Mouse (Mus musculus) intestine, embryonic 16.5 days (tissue): Measurements from ENCODE around the gene Slc35a2. TPM values are rescaled to one million over a fixed set of nuclear protein-coding genes. Genes with fewer than 3 reads are reported as not detected.

Source experiments
- ATAC-seq: fragments of 200-750 bp; cut with Nextera tagmentation; 2 replicates; pipeline ENCODE4 v1.8.0; 2017; ENCODE audit warnings: moderate TSS enrichment, moderate library complexity
- H3K27ac ChIP-seq: fragments of 300-500 bp; sonication (generic); 2 replicates; pipeline ENCODE4 v1.5.1; 2014; ENCODE audit warnings: mild to moderate bottlenecking, low read length
- H3K27me3 ChIP-seq: fragments of 300-500 bp; sonication (generic); replicated peaks from 2 replicates; pipeline ENCODE4 v1.6.1; 2014; ENCODE audit warnings: low read length, control low read depth, mixed read lengths; ENCODE audit not compliant: control insufficient read depth, insufficient read depth
- H3K36me3 ChIP-seq: fragments of 300-500 bp; sonication (generic); 2 replicates; pipeline ENCODE4 v1.6.1; 2014; ENCODE audit warnings: low read length, control low read depth; ENCODE audit not compliant: control insufficient read depth, insufficient read depth
- H3K4me1 ChIP-seq: fragments of 300-500 bp; sonication (generic); 2 replicates; pipeline ENCODE4 v1.6.1; 2014; ENCODE audit warnings: low read length, control low read depth, mixed read lengths; ENCODE audit not compliant: control insufficient read depth, insufficient read depth
- H3K4me2 ChIP-seq: fragments of 300-500 bp; sonication (generic); 2 replicates; pipeline ENCODE4 v1.6.1; 2014; ENCODE audit warnings: low read depth, low read length, control low read depth
- H3K4me3 ChIP-seq: fragments of 300-500 bp; sonication (generic); 2 replicates; pipeline ENCODE4 v1.5.1; 2014; ENCODE audit warnings: mild to moderate bottlenecking, low read length
- H3K9ac ChIP-seq: fragments of 300-500 bp; sonication (generic); 2 replicates; pipeline ENCODE4 v1.6.1; 2014; ENCODE audit warnings: low read depth, low read length
- H3K9me3 ChIP-seq: fragments of 300-500 bp; sonication (generic); 2 replicates; pipeline ENCODE4 v1.6.1; 2016; ENCODE audit warnings: low read length, control low read depth; ENCODE audit not compliant: control insufficient read depth
- WGBS: fragments of 180-500 bp; shearing (Covaris S2); extraction: QIAGEN DNeasy Blood & Tissue Kit; methylation state at CpG from one replicate; pipeline ENCODE4 v1.1.7; 2014; 5-methylcytosine and 5-hydroxymethylcytosine counted together
- polyA plus RNA-seq: library from polyadenylated mRNA; unstranded; fragments of >200 nt; fragmentation: Nextera tagmentation; extraction: Ambion mirVana; gene quantifications from 2 replicates; pipeline ENCODE4 v1.2.1, GENCODE M21; 2015

The Slc35a2 gene
- polyA plus RNA-seq, 1 experiment from 2014 or later, result 46.5 TPM

DNA sequence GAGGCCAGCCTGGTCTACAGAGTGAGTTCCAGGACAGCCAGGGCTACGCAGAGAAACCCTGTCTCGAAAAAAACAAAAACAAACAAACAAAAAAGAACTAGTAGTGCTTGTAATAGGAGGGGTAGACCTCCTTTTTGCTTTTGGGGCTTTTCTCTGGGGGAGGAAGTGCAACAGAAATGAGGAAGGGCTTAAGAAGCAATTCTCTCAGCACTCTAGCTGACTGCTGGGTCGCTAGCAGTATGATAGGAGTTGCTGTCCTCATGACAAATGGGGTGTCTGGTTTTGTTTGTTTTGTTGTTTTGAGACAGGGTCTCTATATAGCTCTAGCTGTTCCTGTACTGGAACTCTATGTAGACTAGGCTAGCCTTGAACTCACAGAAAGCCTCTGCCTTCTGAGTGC lies 19.3 kb upstream of the Slc35a2 start:
- H3K4me3 ChIP-seq, result no peak overlapping the region
- H3K27ac ChIP-seq, result no peak overlapping the region
- no peaks in the 10 kb centered on the region for H3K27me3 ChIP-seq
- no peaks in the 10 kb centered on the region for H3K4me1 ChIP-seq
- H3K9me3 ChIP-seq, result no peaks in the 10 kb centered on the region
- H3K9ac ChIP-seq, result no peak overlapping the region
- ATAC-seq, result no peak
- WGBS, result 63% methylated on average over 3 of the region's 3 CpGs
- no peak overlapping the region for H3K4me2 ChIP-seq
- no peaks in the 10 kb centered on the region for H3K36me3 ChIP-seq

- no peak overlapping the region for H3K27ac ChIP-seq
- H3K4me2 ChIP-seq, result no peak overlapping the region
- no peaks in the 10 kb centered on the region for H3K27me3 ChIP-seq
- no peaks in the 10 kb centered on the region for H3K9me3 ChIP-seq
- no peak overlapping the region for H3K4me3 ChIP-seq
- WGBS, result 66% methylated on average over 2 of the region's 2 CpGs
- H3K36me3 ChIP-seq, result no peaks in the 10 kb centered on the region
- no peak for ATAC-seq
- H3K4me1 ChIP-seq, result no peaks in the 10 kb centered on the region
- H3K9ac ChIP-seq, result no peak overlapping the region
Measured at GRCm38 (mm10) chrX:7865343-7865742, 18.5 kb upstream of the Slc35a2 start.

GRCm38 (mm10) chrX:7865786-7866185 lies 18.0 kb upstream of the Slc35a2 start:
- no peak for ATAC-seq
- no peak overlapping the region for H3K9ac ChIP-seq
- WGBS, result 65% methylated on average over 2 of the region's 2 CpGs
- H3K4me2 ChIP-seq, result no peak overlapping the region
- no peak overlapping the region for H3K4me3 ChIP-seq
- no peaks in the 10 kb centered on the region for H3K36me3 ChIP-seq
- H3K4me1 ChIP-seq, result no peaks in the 10 kb centered on the region
- no peaks in the 10 kb centered on the region for H3K9me3 ChIP-seq
- no peak overlapping the region for H3K27ac ChIP-seq
- no peaks in the 10 kb centered on the region for H3K27me3 ChIP-seq

GRCm38 (mm10) chrX:7867141-7867540 lies 16.7 kb upstream of the Slc35a2 start:
- no peak for ATAC-seq

DNA sequence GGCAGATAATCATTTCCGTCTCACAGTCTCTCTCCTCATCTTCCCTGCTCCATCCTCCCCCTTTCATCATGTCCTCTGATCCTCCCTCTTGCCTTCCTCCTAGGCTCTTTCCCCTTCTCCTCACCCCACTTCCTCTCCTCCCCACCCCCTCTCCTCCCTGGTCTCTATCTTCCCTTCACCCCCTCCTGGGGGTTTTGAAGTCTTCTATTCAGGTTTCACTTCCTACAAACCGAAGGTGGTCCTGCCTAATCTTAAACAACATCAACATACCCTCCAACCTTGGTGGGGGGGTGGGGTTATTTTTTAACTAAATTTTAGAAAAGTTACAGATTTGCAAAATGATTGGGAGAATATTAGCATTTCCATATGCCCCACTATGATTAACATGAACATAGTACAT lies 15.3 kb upstream of the Slc35a2 start:
- Histone ChIP-seq H3K4me1 (no peaks in the 10 kb centered on the region), H3K4me2 (no peak overlapping the region), H3K36me3 (no peaks in the 10 kb centered on the region), H3K9me3 (no peaks in the 10 kb centered on the region), H3K4me3 (no peak overlapping the region), H3K27ac (no peak overlapping the region), H3K9ac (no peak overlapping the region), H3K27me3 (no peaks in the 10 kb centered on the region)
- WGBS, result 55% methylated on average over 2 of the region's 2 CpGs
- ATAC-seq, result no peak

More at GRCm38 (mm10) chrX:7867141-7867540, 16.7 kb upstream of the Slc35a2 start:
- Histone ChIP-seq H3K4me2 (no peak overlapping the region), H3K9ac (no peak overlapping the region), H3K9me3 (no peaks in the 10 kb centered on the region), H3K4me3 (no peak overlapping the region), H3K27ac (no peak overlapping the region), H3K27me3 (no peaks in the 10 kb centered on the region), H3K36me3 (no peaks in the 10 kb centered on the region), H3K4me1 (no peaks in the 10 kb centered on the region)
- 100% methylated on average over 1 of the region's 1 CpGs for WGBS

GRCm38 (mm10) chrX:7869826-7870225 lies 14.0 kb upstream of the Slc35a2 start:
- 39% methylated on average over 3 of the region's 3 CpGs for WGBS
- H3K4me2 ChIP-seq, result no peak overlapping the region
- H3K36me3 ChIP-seq, result no peaks in the 10 kb centered on the region
- no peaks in the 10 kb centered on the region for H3K27me3 ChIP-seq
- H3K9ac ChIP-seq, result no peak overlapping the region
- H3K9me3 ChIP-seq, result no peaks in the 10 kb centered on the region
- H3K27ac ChIP-seq, result no peak overlapping the region
- no peaks in the 10 kb centered on the region for H3K4me1 ChIP-seq
- no peak overlapping the region for H3K4me3 ChIP-seq
- no peak for ATAC-seq

DNA sequence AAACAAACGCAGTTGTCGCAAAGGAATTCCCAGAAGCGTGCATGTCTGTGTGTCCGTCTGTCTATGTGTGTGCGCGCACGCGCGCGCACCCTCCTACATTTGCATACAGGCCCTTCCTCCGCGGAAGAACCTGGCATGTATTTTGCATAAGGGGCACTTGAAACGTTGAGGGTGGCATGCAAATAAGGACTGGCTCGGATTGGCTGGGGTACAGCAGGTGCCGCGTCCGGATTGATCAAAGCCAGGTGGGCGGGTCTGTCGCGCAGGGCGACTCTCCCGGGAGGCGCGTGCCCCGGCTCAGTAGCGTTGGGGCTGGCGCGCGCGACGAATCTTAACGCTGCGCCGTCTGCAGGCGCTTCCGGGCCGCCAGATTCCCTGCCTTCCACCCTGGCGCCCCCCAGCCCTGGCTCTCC lies 5.8 kb upstream of the Slc35a2 start, which contains the start of gene Pim2:
TSS of gene Pim2 (plus strand) at position 256 of the 413 bp plus-strand sequence.
- H3K27me3 ChIP-seq, result no peaks in the 10 kb centered on the region
- H3K36me3 ChIP-seq, result no peaks in the 10 kb centered on the region
- peak; percentile 96 for ATAC-seq
- no peak within 1 kb of the TSS for H3K27ac ChIP-seq
- H3K9ac ChIP-seq, result peak within 1 kb of the TSS; percentile 71
- 19% methylated on average over 38 of the region's 38 CpGs for WGBS
- no peaks in the 10 kb centered on the region; the same call in 1 of the 2 replicates for H3K4me1 ChIP-seq
- no peaks in the 10 kb centered on the region for H3K9me3 ChIP-seq
- H3K4me2 ChIP-seq, result peak within 1 kb of the TSS; percentile 88
- H3K4me3 ChIP-seq, result peak within 1 kb of the TSS; percentile 57

DNA sequence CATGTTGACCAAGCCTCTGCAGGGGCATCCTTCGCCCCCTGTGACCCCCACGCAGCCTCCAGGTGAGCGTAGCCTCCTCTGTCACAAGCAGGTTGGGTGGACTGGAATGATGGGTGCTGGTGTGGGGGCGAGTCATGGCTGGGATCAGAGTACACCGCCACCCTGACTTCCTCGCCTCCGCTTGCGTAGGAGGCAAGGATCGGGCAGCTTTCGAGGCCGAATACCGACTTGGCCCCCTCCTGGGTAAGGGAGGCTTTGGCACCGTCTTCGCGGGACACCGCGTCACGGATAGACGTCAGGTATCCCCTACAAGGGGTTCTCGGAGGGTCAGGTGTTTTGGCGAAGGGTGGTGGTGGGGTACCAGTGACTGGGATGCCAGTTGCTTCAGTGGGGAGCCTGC lies 5.3 kb upstream of the Slc35a2 start:
- WGBS, result 16% methylated on average over 21 of the region's 21 CpGs
- Histone ChIP-seq H3K9ac (peak overlapping the region; percentile 71), H3K36me3 (no peaks in the 10 kb centered on the region), H3K27ac (no peak overlapping the region), H3K9me3 (no peaks in the 10 kb centered on the region), H3K27me3 (no peaks in the 10 kb centered on the region), H3K4me3 (peak overlapping the region; percentile 57), H3K4me2 (peak overlapping the region; percentile 88), H3K4me1 (no peaks in the 10 kb centered on the region; the same call in 1 of the 2 replicates)
- peak; percentile 38; the same call in 1 of the 2 replicates for ATAC-seq

GRCm38 (mm10) chrX:7879819-7880218 lies 4.0 kb upstream of the Slc35a2 start:
- peak overlapping the region; percentile 7; the same call in 1 of the 2 replicates for H3K4me3 ChIP-seq
- peak overlapping the region; percentile 24; the same call in 1 of the 2 replicates for H3K4me2 ChIP-seq
- H3K4me1 ChIP-seq, result no peaks in the 10 kb centered on the region; the same call in 1 of the 2 replicates
- no peaks in the 10 kb centered on the region for H3K36me3 ChIP-seq
- no peaks in the 10 kb centered on the region for H3K27me3 ChIP-seq
- H3K9ac ChIP-seq, result no peak overlapping the region
- ATAC-seq, result no peak
- H3K9me3 ChIP-seq, result no peaks in the 10 kb centered on the region
- WGBS, result 14% methylated on average over 11 of the region's 11 CpGs
- no peak overlapping the region for H3K27ac ChIP-seq

DNA sequence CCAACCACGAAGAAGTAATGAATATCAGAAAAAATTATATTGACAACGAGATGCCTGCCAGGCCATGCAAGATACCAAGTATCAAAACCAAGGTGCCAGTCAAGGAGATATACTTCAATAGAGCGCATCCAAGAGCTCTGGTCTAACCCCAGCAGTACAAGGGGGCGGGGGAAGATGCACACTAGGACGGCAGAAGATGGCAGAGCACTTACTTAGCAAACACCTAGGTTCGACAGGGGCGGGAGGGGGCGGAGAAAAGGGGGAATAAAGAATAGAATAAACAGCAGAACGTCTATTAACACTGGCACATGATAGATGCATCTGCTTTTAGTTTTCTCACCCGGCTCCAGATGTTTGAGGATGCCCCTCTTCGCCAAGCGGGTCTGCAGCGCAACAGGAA lies 14.4 kb downstream of the Slc35a2 start:
- Histone ChIP-seq H3K4me3 (peak overlapping the region; percentile 63), H3K27ac (no peak overlapping the region), H3K9ac (peak overlapping the region; percentile 65), H3K4me1 (peaks cover 2% of the 10 kb centered on the region; the same call in 1 of the 2 replicates), H3K36me3 (no peaks in the 10 kb centered on the region), H3K9me3 (no peaks in the 10 kb centered on the region), H3K27me3 (no peaks in the 10 kb centered on the region), H3K4me2 (peak overlapping the region; percentile 55)
- WGBS, result 27% methylated on average over 13 of the region's 13 CpGs
- ATAC-seq, result no peak
